Mouse (Mus musculus) spleen, postnatal 36 days (tissue): ENCODE measurements around the gene Il4i1.
"Not testable (repeated sequence)": the region's sequence is repeated elsewhere in the genome, so short reads cannot be mapped to it uniquely, and the experiment has no call there.

Source experiments
- DNase-seq, 2 experiments: peaks; one replicate each; pipeline ENCODE4 v3.0.0; 2022; ENCODE audit warnings: low spot score in 2 of 2, mixed read lengths in 1 of 2

Gene Il4i1

GRCm38 (mm10) chr7:44863210-44863609 is 47.0 kb downstream of the Il4i1 start:
- no peak for DNase-seq

GRCm38 (mm10) chr7:44863982-44864494 is 47.9 kb downstream of the Il4i1 start:
- DNase-seq = no peak

- DNase-seq = no peak
These were observed 48.7 kb downstream of the Il4i1 start for GRCm38 (mm10) chr7:44864595-44865542.

- DNase-seq = no peak
These were observed 50.3 kb downstream of the Il4i1 start for GRCm38 (mm10) chr7:44866276-44867009.

DNA sequence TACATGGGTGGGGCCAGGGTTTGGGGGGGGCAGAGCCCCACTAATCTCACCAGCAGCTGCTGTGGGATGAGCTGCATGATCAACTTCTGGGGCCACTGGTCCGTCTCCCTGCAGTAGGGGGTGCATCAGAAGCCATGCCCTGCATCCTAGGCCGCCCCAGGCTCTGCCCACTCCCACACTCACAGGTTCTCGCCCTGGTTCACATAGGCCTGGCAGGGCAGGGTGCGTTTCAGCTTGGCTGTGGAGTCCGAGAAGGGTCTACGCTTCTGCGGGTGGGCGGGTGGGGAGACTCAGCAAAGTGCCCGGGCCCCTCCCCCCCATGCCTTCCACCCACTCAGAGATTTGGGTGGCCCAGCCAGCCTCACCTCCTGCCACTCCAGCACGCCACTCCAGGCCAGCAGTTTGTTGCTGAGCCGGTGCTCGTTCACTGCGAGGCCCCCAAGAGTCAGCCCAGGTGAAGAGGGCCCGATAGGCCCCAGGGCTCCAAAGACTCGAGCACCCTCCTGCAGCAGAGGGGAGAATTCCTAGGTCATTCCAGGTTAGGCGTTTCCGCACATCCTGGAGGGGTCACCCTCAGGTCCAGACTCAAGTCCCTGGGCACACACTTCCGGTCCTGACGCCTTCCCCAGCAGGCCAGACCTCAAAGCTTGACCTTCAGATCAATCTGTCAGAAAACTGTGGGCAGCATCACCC is 51.0 kb downstream of the Il4i1 start:
- no peak for DNase-seq

DNA sequence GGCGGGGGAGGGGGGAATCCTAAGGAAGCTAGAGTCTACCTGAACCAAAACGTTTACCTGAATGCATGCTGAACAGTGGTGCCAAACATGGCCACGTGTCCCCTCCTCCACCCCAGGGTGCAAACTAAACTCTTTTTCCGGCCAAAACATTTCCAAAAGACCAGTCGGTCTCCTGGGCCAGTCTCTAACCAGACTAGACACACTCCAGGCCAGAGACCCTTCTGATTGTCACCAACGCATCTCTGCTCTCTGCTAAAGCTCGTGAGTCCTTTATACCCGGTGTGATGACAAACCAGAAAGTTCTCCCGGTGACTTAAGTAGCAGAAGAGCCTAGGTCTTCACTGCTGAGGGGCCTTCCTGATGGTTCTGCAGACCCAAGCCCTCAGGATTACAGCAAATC is 51.6 kb downstream of the Il4i1 start:
- DNase-seq = no peak

DNA sequence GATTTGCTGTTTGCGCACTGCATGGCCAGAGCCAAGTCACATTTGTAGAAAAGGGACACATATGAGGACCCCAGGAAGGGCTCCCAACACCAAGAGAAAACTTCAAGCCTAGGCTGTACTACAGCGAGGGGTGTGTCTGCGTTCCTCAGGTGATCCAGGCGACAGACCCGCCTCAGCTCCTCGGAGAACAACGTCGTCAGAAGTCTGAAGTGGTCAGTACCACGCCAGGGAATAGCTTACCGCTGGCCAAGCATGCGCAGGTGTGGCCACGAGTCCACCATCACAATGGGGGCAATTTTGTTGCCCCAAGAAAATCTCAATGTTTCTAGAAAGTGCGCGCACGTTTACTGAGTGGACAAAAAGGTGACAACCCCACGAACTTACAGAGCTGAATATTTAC is 52.3 kb downstream of the Il4i1 start:
- DNase-seq = no peak

GRCm38 (mm10) chr7:44868919-44869696 is 52.9 kb downstream of the Il4i1 start:
- DNase-seq = peak; percentile 38 to 48

- peak; percentile 75 to 81 for DNase-seq
These were observed 53.7 kb downstream of the Il4i1 start, which contains the start of gene Ptov1 for GRCm38 (mm10) chr7:44869697-44870528. Ptov1 (minus strand) TSS chr7:44869788.

DNA sequence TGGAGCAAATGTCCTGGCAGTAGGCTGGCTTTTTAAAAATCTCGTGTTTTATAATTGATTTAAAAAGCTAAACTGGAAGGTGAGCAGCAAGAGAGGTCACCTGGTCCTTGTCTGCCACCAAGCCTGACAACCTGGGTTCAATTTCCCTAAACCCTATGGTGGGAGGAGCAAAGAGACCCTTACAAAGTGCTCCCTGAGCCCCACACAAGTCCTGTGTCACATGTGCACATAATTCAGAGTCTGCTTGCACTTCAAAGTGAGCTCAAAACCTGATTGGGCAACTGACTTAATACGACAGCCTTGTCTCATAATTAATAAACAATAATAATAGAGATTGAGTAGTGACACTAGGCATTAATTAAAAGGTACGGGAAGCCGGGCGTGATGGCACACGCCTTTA is 54.4 kb downstream of the Il4i1 start:
- no peak for DNase-seq

DNA sequence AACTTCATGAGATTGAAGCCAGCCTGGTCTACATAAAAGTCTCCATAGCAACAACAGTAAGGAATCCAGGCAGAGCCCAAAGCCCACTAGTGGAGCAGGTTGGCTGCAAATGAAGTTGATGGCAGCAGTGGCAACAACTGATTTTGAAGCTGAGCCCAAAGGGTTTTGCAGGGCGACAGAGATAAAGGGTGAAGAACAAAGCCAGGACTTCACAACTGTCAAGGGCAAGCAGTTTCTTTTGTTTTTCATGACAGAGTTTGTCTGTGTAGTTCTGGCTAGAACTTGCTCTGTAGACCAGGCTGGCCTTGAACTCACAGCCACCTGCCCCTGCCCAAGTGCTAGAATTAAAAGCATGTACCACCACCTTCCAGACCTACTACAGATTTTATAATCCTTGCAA is 55.0 kb downstream of the Il4i1 start:
- DNase-seq = no peak

GRCm38 (mm10) chr7:44871774-44872173 is 55.6 kb downstream of the Il4i1 start:
- not testable (repeated sequence) for DNase-seq

DNA sequence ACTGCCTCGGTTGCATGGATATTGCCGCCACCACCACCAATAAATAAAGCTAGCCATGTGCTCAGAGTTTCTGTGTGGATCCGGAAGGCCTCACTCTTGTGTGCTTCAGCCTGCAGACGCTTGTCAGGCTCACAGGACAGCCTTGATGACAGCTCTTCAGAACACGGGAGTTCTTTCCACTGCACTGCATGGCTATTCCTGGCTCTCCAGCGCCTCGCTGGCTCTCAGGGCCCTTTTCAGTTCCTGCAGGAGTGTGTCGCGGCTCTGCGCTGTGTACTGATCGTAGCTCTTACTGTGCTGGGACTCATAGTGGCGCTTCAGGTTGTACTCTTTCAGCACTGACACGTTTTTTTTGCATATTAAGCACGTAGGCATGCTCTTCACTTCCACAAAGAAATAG is 61.6 kb downstream of the Il4i1 start:
- DNase-seq = no peak

DNA sequence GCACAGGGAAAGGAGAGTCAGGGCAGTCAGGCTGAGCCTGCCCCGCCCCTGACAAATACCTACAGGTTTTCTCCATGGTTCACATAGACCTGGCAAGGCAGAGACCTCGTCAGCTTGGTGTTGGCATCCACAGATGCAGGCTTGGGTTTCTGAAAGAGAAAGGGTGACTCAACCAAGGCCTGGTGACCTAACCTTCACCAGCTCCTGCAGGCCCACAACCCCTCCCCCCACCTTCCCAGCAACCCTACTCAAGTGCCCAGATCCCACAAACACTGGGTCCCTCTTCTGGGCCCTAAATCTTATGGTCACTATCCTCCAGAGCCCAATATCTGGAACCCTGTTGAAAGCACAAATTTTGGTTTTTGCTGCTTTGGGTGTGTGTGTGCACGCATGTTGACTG is 66.8 kb downstream of the Il4i1 start:
- no peak for DNase-seq

- no peak for DNase-seq
These were observed 68.5 kb downstream of the Il4i1 start for GRCm38 (mm10) chr7:44884637-44885036.

DNA sequence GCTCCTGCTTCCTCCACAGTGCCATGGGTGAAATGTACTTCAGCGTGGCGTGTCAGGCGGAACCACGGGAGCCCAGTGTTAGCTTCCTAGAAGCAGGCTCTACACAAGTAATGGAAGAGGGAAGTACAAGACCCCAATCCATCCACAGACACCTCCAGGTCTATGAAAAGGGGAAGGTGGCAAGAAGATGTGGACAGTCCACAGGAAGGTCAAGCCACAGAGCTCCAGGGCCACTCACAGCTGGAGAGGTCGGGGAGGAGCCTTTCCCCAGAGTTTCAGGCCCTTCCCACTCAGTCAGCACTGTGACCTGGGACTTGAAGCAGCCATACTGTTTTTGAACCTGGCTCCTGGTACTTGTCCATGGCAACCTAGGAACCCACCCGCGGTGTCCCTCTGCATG is 70.8 kb downstream of the Il4i1 start:
- no peak for DNase-seq

GRCm38 (mm10) chr7:44888256-44889105 is 72.3 kb downstream of the Il4i1 start:
- no peak for DNase-seq

DNA sequence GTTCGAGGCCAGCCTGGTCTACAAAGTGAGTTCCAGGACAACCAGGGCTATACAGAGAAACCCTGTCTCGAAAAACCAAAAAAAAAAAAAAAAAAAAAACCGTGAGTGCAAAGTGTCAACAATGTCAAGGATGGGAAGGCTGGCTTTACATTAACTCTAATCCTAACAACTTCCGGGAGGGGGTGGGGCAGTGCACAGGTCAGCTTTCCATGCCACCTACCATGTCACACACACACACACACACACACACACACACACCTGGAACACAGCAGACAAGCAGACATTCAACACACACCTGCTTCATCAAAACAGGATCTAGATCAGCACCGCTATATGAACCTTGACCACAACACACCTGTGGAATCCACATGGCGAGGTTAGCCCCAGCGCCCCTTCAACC is 74.0 kb downstream of the Il4i1 start:
- DNase-seq = no peak
